Mouse (Mus musculus): ENCODE results near the gene Tmem163. TPM values are rescaled to one million over a fixed set of nuclear protein-coding genes. Genes with fewer than 3 reads are reported as not detected.

The Tmem163 gene
- total and polyA plus RNA-seq, 2 experiments from 2014 or later = 36.7 to 37.1 TPM

GRCm38 (mm10) chr1:127442880-127443877 lies 236.2 kb downstream of the Tmem163 start:
- H3K27me3 ChIP-seq (ENCODE audit: insufficient read depth, low read length) = no peaks in the 10 kb centered on the region
- no peak for TF ChIP-seq CTCF (IDR thresholded peaks at IDR 0.05; ENCODE audit: low read depth)
- no peak for DNase-seq
- ATAC-seq = peak; percentile 32; the same call in 1 of the 2 replicates
- no peaks in the 10 kb centered on the region for H3K9me3 ChIP-seq (ENCODE audit: low read length)
- no peaks in the 10 kb centered on the region for H3K4me1 ChIP-seq (ENCODE audit: insufficient read depth)
- no peak overlapping the region for H3K9ac ChIP-seq
- no peak overlapping the region for H3K4me2 ChIP-seq (ENCODE audit: low read depth)
- H3K27ac ChIP-seq (ENCODE audit: low read depth, low read length) = no peak overlapping the region
- H3K36me3 ChIP-seq (ENCODE audit: insufficient read depth) = peaks cover 13% of the 10 kb centered on the region
- H3K4me3 ChIP-seq (ENCODE audit: low read depth, low read length) = no peak overlapping the region
- 31% methylated on average over 14 of the region's 14 CpGs for WGBS

- no peaks in the 10 kb centered on the region for H3K4me1 ChIP-seq (ENCODE audit: insufficient read depth)
- no peak overlapping the region for H3K4me2 ChIP-seq (ENCODE audit: low read depth)
- H3K4me3 ChIP-seq (ENCODE audit: low read depth, low read length) = no peak overlapping the region
- no peak for ATAC-seq
- no peak for DNase-seq
- no peaks in the 10 kb centered on the region for H3K9me3 ChIP-seq (ENCODE audit: low read length)
- H3K27ac ChIP-seq (ENCODE audit: low read depth, low read length) = no peak overlapping the region
- WGBS = 84% methylated on average over 3 of the region's 3 CpGs
- TF ChIP-seq CTCF (IDR thresholded peaks at IDR 0.05; ENCODE audit: low read depth) = no peak
- no peaks in the 10 kb centered on the region for H3K27me3 ChIP-seq (ENCODE audit: insufficient read depth, low read length)
- H3K9ac ChIP-seq = no peak overlapping the region
- H3K36me3 ChIP-seq (ENCODE audit: insufficient read depth) = peaks cover 6% of the 10 kb centered on the region
Observed at GRCm38 (mm10) chr1:127441736-127442135, 237.6 kb downstream of the Tmem163 start.

GRCm38 (mm10) chr1:127441007-127441406 lies 238.3 kb downstream of the Tmem163 start:
- no peak overlapping the region for H3K4me3 ChIP-seq (ENCODE audit: low read depth, low read length)
- no peaks in the 10 kb centered on the region for H3K9me3 ChIP-seq (ENCODE audit: low read length)
- no peak for TF ChIP-seq CTCF (IDR thresholded peaks at IDR 0.05; ENCODE audit: low read depth)
- DNase-seq = no peak
- no peak overlapping the region for H3K27ac ChIP-seq (ENCODE audit: low read depth, low read length)
- no peaks in the 10 kb centered on the region for H3K27me3 ChIP-seq (ENCODE audit: insufficient read depth, low read length)
- no peak for ATAC-seq
- H3K9ac ChIP-seq = no peak overlapping the region
- no peaks in the 10 kb centered on the region for H3K4me1 ChIP-seq (ENCODE audit: insufficient read depth)
- 86% methylated on average over 1 of the region's 1 CpGs for WGBS
- H3K36me3 ChIP-seq (ENCODE audit: insufficient read depth) = peaks cover 3% of the 10 kb centered on the region; the same call in 1 of the 2 replicates
- H3K4me2 ChIP-seq (ENCODE audit: low read depth) = no peak overlapping the region

GRCm38 (mm10) chr1:127439452-127439891 lies 239.9 kb downstream of the Tmem163 start:
- no peak overlapping the region for H3K4me3 ChIP-seq (ENCODE audit: low read depth, low read length)
- 68% methylated on average over 9 of the region's 9 CpGs for WGBS
- DNase-seq (no peak), ATAC-seq (no peak)
- no peak overlapping the region for H3K27ac ChIP-seq (ENCODE audit: low read depth, low read length)
- H3K4me1 ChIP-seq (ENCODE audit: insufficient read depth) = no peaks in the 10 kb centered on the region
- no peak for TF ChIP-seq CTCF (IDR thresholded peaks at IDR 0.05; ENCODE audit: low read depth)
- no peaks in the 10 kb centered on the region for H3K27me3 ChIP-seq (ENCODE audit: insufficient read depth, low read length)
- no peaks in the 10 kb centered on the region; the same call in 1 of the 2 replicates for H3K36me3 ChIP-seq (ENCODE audit: insufficient read depth)
- no peak overlapping the region for H3K4me2 ChIP-seq (ENCODE audit: low read depth)
- H3K9ac ChIP-seq = no peak overlapping the region
- H3K9me3 ChIP-seq (ENCODE audit: low read length) = no peaks in the 10 kb centered on the region

- 64% methylated on average over 6 of the region's 6 CpGs for WGBS
- ATAC-seq = no peak
- H3K4me3 ChIP-seq (ENCODE audit: low read depth, low read length) = no peak overlapping the region
- H3K9me3 ChIP-seq (ENCODE audit: low read length) = no peaks in the 10 kb centered on the region
- H3K4me1 ChIP-seq (ENCODE audit: insufficient read depth) = 0 out of 2 replicates have a peak, but pooled peaks cover 8% of the 10 kb centered on the region
- H3K27ac ChIP-seq (ENCODE audit: low read depth, low read length) = no peak overlapping the region
- no peaks in the 10 kb centered on the region for H3K27me3 ChIP-seq (ENCODE audit: insufficient read depth, low read length)
- H3K9ac ChIP-seq = no peak overlapping the region
- no peaks in the 10 kb centered on the region; the same call in 1 of the 2 replicates for H3K36me3 ChIP-seq (ENCODE audit: insufficient read depth)
- no peak overlapping the region for H3K4me2 ChIP-seq (ENCODE audit: low read depth)
- no peak for TF ChIP-seq CTCF (IDR thresholded peaks at IDR 0.05; ENCODE audit: low read depth)
- no peak for DNase-seq
Observed at GRCm38 (mm10) chr1:127437091-127437490, 242.3 kb downstream of the Tmem163 start.

Other genes starting within 250 kb of the Tmem163 start
- gene Acmsd, start 49.9 kb upstream of the Tmem163 start, total RNA-seq (2014; rRNA removed) = not detected in 2 replicates
- gene Acmsd, start 49.9 kb upstream of the Tmem163 start, polyA plus RNA-seq (2015; fragmentation: Nextera tagmentation; extraction: Ambion mirVana) = 0.11 TPM in 1 of 2 replicates, not detected in the other
- gene Ccnt2, start 94.6 kb upstream of the Tmem163 start, total RNA-seq (2014; rRNA removed) = 36.2 and 51.5 TPM in 2 replicates
- gene Ccnt2, start 94.6 kb upstream of the Tmem163 start, polyA plus RNA-seq (2015; fragmentation: Nextera tagmentation; extraction: Ambion mirVana) = 12.8 and 23.2 TPM in 2 replicates
- 3.2 and 4.6 TPM in 2 replicates for gene Map3k19, start 175.5 kb upstream of the Tmem163 start, total RNA-seq (2014; rRNA removed)
- gene Map3k19, start 175.5 kb upstream of the Tmem163 start, polyA plus RNA-seq (2015; fragmentation: Nextera tagmentation; extraction: Ambion mirVana) = 0.28 and 0.94 TPM in 2 replicates
- 27.7 and 34.6 TPM in 2 replicates for gene Rab3gap1, start 189.2 kb upstream of the Tmem163 start, total RNA-seq (2014; rRNA removed)
- gene Rab3gap1, start 189.2 kb upstream of the Tmem163 start, polyA plus RNA-seq (2015; fragmentation: Nextera tagmentation; extraction: Ambion mirVana) = 8.5 and 13.5 TPM in 2 replicates